Mouse (Mus musculus) testis, postnatal 14 days (tissue): ENCODE data around the gene Atp5j2.
"Not testable (repeated sequence)": the region's sequence is repeated elsewhere in the genome, so short reads cannot be mapped to it uniquely, and the experiment has no call there.

Source experiments
- DNase-seq: peaks from one replicate; pipeline ENCODE4 v3.0.0; 2021; ENCODE audit warnings: low spot score

Gene Atp5j2

DNA sequence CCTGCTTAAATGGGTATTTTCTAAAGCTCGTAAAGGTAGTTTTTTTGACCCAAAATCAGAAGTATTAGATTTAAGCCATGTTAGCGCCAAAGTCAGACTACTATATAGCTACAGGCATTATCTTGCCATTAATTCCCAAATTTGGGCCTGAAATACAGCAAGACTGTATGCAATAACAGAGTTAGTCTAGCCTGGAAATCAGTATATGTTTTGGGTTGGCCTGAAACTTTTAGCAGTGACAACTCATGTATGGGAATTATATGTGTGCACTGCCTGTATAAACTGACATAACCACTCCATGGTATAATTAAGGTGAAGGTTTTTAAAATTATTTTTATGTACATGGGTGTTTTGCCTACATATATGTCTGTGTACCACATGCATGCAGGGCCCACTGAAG, at the start of gene Atp5j2:
Gene Atp5j2 (minus strand): TSS at position 101 of the 400 bp plus-strand sequence.
- no peak for DNase-seq

DNA sequence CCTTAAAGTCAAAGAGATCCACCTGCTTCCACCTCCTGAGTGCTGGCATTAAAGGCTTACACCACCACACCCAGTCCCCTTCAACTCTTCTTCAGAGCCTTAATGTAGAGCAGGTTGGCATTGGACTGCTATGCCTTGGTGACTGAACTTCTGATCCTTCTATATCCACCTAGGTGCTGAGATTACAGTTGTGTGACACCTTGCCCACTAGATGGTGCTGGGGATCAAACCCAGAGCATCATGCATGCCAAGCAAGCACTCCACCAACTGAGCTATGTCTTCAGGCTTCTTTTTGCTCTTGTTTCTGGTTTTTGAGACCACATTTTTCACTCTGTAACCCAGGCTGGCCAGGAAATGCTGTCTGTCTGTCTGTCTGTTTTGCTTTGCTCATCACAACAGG, 42.8 kb upstream of the Atp5j2 start:
- no peak for DNase-seq

DNA sequence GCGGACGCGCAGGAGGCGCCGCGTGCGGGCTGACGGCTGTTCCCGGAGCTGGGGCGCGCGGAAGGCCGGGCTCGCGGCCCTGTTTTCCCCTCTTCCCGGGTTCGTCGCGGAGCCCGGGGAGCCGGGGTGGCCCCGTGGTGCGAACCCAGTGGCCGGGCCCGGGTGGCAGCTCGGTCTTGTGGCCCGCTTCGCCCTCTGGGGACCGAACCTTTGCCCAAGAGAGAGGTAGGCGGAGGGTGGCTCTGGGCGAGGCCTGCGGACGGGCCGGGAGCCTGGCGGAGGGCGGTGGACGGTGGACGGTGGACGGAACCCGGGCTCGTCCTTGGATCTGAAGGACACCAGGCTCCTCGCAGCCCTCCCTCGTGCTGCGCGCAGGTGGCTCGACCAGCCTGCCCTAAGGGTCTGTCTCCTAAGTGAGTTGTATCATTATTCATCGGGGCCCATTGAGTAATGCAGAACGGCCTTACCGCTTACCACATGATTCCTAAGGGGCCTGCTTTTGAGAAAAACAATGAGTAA, 40.1 kb upstream of the Atp5j2 start:
- DNase-seq: no peak

DNA sequence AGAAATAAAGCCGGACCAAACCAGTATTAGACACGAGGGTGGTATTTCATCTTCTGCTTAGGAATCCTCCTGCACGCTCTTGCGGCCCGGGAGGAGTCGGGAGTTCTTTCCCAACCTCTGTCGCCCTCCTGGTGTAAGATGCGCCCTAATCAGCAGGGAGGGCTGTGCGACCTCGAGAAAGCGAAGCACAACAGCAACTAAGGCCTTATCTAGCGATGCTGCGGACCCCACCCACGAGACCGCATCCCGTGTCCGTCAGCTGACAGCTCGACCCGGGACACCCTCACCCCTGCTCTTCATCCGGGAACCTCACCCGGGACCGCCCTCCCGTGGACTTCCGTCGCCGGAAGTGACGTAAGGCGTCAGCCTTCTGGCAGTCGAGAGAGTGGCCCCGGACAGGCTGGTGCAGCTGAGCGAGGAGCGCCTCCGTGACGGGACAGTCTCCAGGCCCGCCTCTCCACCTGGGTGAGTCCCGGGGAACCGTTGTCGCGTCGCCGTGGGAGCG, 39.6 kb upstream of the Atp5j2 start, which contains the start of gene Zfp655:
Gene Zfp655 (plus strand): TSS at position 349 of the 505 bp plus-strand sequence.
- DNase-seq: peak; percentile 97

DNA sequence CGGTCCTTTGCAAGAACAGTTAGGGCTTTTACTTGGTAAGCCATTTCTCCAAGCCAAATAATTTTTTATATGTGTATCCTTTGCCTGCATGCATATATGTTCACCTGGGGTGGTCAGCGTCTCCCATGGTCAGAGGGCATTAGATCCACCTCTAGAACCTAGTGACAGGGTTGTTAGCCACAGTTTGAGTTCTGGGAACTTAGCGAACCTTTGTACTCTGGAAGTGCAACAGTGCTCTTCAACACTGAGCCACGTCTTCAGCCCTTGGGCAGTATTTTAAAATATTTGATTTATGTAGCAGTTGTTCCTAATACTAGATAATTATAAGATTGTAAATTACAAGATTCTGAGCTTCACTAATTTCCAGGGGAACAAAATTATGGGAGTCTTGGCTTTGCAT, 38.8 kb upstream of the Atp5j2 start:
- DNase-seq: no peak

DNA sequence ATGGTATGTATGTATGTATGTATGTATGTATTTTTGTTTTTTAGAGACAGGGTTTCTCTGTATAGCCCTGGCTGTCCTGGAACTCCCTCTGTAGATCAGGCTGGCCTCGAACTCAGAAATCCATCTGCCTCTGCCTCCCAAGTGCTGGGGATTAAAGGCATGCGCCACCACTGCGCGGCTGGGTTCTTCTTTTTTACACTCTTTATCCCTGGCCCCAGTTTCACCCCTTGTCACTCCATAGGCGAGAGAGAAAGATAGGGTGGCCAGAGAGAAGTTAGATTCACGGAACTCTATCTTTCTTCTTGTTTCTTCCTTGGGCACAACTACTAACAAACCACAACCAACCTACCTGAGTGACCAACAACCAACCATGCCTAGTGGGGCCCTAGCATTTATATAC, 37.4 kb upstream of the Atp5j2 start:
- DNase-seq: not testable (repeated sequence)

DNA sequence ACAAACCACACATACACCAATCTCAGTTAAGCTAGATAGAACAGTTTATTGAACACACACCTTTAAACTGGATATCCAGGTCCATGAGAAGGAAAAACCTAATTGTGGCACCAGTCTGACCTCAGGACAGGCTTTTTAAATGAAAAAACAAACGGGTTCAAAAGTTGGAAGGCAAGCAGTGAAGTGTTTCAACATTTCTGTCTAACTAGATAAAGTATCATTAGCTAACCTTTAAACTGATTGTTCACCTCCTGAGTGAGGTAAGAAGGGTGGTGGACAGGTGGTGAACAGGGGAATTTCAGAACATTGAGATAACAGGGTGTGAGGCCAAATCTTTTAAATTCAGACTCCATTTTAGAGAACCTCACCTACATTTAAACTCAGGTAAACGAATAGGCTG, 34.6 kb upstream of the Atp5j2 start:
- no peak for DNase-seq

DNA sequence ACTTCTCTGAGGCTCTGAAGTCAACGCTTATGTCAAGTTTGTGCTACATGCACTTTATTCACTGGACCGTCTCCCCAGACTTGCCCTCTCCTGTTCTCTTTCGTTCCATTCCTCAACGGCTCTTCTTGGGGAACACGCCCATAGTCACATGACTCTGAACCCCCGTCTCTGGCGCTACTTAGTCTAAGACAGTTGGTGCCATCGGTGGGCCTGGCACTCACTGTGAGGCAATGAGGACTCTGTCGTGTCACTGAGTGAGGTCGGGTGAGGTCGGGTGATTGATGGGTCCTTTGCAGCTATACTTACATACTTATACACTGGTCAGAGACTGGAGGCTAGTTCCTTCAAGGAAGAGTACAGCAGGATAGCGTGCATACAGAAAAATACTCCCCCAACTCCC, 31.5 kb upstream of the Atp5j2 start:
- DNase-seq: no peak

DNA sequence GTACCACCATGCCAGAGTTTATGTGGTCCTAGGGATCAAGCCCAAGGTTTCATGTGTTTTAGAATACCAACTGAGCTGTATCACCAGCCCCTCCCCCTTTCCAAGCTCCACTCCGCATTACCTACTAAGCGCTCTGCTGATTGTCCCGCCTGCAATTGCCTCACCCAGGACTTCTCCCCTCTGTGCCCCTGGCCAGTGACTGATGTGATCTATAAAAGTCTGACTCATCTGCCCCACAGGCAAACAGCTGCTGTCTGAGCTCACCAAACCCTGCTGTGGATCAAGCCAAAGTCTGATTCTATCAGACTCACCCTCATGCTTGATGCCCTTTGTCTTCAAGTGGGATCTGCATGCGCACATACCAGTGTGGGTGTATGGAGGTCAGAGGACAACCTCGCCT, 31.0 kb upstream of the Atp5j2 start:
- DNase-seq: no peak

DNA sequence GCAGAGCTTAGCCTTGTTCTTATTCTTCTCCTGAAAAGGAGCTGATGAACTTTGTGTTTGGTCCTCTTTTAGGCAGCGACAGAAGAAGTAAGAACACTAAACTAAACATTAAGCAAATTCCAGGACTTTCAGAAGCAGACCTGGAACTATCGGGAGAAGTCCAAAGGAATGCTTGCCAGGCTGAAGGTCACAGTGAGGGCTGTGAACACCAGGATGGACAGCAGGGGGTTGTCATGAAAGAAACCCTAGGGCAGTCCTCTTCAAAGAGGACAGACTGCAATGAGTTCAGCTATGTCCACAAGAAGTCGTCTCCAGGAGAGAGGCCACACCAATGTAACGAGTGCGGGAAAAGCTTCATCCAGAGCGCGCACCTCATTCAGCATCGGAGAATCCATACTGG, 28.1 kb upstream of the Atp5j2 start:
- DNase-seq: no peak

DNA sequence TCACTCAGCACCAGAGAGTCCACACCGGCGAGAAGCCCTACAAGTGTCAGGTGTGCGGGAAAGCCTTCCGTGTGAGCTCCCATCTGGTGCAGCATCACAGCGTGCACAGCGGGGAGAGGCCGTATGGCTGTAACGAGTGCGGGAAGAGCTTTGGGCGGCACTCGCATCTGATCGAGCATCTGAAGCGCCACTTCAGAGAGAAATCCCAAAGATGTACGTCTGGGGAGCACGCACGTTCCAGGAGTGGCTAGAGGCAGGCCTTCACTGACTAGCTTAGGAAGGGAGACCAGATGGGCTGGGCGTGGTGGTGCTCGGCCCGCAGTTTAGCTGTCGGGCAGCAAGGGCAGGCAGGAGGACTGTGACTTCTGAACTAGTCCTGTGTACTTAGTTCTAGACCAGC, 26.8 kb upstream of the Atp5j2 start:
- no peak for DNase-seq

DNA sequence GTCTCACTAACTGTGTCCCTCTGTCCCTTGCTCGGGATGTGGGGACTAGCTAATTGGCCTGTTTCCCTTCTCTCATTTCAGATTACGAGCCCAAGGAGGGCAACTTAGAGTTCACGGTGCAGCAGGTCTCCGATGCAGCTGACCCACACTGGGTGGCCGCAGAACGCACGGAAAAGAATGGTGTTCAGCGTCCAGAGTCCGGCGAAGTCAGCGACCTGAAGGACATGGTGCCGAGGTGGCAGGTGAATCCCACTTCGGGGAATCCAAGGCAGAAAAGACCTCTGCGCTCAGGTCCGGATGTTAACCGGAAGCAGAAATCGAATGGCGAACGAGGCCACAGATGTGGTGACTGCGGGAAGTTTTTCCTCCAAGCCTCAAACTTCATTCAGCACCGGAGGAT, 26.3 kb upstream of the Atp5j2 start:
- DNase-seq: no peak

DNA sequence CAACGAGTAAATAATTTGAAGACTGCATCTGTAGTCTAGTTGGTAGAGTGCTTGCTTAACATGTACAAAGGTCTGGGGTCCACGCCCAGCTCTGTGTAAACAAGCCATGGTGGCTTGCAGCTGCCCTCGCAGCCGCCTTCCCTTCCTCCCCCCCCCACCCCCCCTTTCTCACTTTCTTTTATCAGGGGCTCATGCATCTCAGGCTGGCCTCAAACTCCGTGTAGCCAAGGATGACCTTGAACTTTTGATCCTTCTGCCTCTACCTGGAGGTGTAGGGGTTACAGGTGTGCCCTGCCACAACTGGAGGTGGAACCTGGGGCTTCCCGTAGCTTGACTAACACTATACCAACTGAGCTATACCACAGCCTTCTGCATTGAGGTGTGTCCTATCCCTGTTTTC, 25.9 kb upstream of the Atp5j2 start:
- DNase-seq: no peak

DNA sequence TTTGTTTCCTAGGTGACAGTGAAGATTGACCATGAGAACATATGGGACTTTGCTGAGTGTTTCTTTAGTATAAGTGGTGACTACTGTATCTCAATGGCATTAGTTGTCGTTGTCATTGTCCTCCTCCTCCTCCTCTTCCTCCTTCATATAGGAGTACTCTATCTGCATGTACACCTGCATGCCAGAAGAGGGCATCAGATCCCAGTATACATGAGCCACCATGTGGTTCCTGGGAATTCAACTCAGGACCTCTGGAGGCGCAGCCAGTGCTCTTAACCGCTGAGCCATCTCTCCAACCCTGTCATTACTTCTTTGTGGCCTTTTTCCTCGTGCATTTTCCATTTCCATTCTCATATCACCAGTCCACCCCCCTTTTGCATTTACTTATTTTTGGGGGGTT, 22.8 kb upstream of the Atp5j2 start:
- no peak for DNase-seq

DNA sequence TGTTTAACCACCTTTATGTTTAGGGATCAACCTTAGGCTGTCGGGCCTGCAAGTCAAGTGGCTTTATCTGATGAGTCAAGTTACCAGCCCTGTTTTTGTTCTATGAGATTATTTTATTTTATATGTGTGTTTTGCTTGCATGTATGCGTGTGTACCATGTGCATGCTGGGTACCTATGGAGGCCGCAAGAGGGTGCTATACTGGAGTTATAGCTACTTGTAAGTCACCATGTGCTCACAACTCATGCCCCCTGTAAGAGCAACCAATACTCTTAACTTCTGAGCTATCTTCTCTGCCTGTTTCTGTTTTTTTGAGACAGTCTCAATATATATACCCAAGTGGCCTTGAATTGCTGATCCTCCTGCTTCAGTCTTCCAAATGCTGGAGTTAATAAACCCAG, 21.6 kb upstream of the Atp5j2 start:
- no peak for DNase-seq

DNA sequence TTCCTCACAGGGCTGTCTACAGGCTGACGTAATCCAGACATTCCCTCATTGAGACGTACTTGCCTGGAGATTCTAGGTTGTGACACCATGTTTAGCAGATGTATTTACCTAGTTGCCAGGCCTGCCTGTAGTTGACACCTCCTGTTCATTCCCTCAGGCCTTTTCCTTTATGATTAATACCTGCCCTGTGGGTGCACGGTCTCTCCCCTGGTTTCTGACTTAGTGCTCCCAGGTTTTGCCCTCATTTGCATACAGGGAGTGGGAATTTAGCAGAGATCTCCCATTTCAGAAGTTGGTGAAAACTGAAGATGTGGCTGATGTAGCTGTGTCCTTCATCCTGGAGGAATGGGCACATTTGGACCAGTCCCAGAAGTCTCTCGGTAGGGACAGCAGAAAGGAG, 20.4 kb upstream of the Atp5j2 start:
- no peak for DNase-seq

DNA sequence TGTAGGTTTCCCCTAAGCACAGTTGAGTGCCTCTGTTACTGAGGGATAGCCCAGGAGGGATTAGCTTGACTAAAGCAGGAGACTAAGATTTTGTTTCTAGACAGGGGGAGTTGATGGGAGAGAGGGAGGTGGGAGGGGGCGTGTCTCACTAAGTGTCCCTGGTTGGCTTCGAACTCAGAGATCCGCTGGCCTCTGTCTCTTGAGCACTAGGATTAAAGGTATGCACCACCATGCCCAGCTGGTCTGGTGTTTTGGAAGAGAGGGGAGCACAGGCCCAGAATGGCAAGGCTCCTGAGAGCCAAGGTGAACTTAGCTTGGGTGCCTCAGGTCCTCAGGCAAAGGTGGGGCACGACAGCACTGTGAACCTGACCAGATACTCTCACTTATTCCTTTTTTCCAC, 19.5 kb upstream of the Atp5j2 start:
- no peak for DNase-seq

DNA sequence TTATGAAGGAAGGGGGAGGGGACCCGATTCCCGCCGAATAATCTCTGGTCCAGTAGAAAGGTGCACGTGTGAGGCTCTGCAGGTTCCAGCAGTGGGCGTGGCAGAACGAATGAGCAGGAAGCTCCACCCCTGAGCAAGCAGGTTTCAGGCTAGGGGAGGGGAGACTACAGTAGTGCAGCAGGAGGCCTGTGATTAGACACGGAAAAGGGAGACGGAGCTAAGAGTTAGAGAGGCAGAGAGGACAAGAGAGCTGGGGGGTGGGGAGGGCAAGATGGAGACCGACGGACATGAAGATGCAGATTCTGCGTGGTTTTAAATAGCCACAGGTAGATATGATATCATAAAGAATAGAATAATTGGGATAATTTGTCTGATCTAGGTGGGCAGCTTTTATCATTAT, 16.5 kb upstream of the Atp5j2 start:
- not testable (repeated sequence) for DNase-seq

DNA sequence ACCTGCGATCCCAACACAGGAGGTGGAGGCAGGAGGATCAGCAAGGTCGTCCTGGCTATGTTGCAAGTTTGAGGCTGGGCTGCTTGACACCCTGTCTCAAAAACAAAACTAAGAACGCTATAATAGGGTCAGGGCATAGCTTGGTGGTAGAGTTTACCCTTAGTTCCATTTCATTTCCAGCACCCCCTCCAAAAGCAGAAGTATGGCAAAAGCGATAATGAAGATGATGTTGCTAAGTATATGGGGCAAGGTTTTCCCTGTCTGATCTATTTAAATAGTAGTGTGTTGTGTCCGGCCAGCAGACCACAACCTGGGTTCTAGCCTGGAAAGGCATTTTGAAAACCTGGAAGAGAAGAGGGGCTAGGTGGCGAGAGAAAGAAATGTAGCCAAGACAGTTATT, 16.1 kb upstream of the Atp5j2 start:
- DNase-seq: no peak

DNA sequence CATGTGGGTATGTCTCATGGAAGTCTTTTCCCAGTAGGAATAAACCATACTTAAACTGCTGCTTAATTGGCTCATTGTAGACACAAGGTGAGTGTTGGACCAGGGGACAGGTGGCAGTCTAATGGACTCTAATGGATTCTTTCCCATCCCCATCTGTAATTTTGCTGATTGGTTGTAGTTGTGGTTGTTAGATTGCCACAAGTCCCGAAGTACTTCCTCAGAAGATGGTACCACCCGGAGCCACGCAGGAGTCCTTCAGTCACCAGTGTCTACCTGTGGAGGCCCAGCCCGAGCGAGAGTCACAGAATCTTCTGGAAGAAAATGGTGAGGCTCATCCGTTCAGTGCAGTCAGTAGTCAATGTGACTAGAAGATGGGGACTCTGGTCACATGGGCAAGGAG, 15.5 kb upstream of the Atp5j2 start:
- no peak for DNase-seq

DNA sequence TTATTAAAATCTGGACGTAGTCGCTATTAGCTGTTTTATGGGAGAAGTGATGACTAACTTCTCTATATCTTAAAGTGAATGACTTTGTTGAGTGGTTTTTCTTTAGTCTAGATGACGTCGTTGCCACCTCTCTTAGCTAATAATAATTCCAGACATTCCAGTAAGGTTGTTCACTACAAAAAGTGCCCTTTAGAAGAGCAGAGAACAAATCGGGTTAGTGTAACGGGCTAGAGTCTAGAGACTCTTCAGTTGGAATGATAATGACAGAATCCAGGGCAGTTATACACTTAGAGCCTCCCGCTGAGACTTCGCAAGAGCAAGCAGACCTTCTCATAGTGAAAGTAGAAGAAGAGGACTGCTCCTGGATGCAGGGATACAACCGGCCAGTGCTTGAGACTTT, 13.2 kb upstream of the Atp5j2 start:
- no peak for DNase-seq

DNA sequence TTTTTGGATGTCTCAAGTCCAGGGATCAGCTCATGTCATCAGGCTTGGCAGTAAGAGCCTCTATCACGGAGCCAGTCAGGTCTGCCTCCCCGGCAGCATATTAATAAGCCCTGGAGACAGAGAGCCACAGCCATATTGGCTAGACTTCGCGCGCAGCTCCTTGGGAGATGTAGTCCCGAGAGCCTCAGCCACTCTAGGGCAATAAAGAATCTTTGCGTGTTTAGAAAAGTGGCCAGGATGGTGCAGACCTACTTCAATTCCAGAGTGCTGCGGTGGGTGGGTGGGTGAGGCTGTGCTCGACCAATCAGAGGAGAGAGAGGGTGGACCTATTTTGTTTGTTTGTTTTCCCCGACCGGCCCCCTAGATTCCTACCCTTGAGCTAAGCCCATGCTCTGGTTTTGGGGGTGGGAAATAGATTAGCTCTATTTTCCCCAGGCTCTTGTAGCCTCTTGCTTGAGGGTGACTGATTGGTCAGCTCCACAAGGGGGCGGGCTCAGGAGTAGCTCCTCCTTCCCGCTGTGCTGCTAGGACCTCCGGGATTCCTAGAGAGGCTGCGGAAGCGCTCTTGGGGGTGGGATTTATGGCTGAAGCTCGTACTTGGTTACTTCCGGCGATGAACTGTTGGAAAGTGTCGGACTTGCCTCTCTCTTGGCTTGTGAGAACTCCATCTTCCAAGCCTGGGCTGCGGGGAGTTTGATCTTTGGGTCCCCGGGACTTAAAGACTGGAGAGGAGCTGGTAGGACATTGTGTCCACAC, 12.3 kb upstream of the Atp5j2 start, which contains the start of gene Zkscan5:
Gene Zkscan5 (plus strand): TSS at position 627 of the 756 bp plus-strand sequence.
- peak; percentile 98 for DNase-seq

DNA sequence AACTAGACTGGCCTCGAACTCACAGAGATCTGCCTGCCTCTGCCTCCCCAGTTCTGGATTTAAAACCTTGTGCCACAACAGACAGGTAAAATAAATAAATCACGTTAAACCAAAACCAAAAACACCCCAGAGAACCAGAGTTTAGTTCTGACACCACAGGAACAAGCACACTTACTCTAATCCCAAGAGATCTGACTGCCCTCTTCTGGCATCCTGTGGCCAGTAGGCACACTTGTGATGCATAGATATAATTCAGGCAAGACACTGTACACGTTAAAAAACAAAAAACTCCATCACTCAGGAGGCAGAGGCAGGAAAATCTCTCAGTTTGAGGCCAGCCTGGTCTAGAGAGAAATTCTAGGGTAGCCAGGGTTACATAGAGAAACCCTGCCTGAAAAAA, 10.6 kb upstream of the Atp5j2 start:
- DNase-seq: no peak
